Mouse (Mus musculus): ENCODE results near the gene Slc30a9.

The Slc30a9 gene

GRCm38 (mm10) chr5:67312522-67312851, 5.7 kb downstream of the Slc30a9 start:
- DNase-seq (ENCODE audit: low spot score in 2 of 2): no peak

DNA sequence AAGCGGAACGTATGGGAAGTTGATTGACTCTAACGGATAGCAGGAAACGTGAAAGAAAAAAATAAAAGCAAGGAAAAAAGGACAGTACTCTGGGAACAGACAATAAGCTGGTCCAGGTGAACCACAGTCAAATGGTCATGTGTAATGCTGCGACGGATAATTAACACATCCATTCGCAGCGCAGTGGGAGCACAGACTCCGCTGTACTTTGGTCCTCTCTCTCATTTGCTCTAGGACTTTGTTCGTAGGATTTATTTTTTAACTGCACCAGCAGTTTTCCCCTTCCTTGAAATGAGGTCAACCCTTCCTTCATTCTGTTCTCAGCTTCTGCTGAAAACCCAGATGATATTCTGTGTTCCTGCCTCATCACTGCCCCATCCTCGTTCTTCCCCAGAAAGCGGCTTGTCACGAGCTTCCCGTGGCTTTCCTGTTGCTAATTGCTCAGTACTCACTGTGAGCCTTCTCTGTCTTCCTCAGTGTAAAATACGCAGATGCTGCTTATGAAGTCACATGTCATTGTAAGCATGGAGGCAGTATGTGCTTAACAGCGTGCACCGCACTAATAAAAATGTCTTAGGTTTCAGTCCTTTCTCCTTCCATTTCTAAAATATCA, 15.0 kb downstream of the Slc30a9 start:
- no peak for DNase-seq (ENCODE audit: low spot score in 2 of 2)

DNA sequence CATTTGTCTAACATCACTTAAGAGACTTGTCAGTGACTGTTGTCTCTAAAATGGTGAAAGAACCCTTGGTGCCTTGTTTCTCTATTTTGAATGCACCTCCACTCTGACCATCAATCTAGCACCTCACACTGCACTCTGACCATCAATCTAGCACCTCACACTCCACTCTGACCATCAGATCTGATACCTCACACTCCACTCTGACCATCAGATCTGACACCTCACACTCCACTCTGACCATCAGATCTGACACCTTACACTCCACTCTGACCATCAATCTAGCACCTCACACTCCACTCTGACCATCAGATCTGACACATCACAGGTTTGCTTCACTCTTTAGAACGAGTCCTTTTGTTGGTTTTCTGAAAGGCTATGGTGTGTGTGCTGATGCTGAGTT, 17.3 kb downstream of the Slc30a9 start:
- no peak for DNase-seq (ENCODE audit: low spot score in 2 of 2)

DNA sequence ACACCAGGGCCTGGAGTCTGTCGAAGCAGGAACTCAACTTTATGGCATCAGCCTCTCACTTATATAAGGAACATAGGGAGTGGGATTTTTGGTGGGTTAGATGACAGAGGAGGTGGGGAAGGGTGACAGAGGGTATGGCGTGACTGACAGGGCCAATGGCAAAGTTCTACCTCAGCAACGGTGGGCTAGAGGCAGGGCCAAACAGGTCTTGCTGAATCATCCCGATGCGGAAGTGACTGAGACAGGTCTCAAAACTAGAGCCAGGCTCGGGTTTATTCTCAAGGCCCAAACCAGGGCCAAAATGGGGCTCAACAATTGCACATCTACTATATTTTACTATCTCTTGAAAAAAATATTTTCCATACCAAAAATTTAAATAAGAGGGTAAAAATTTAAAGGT, 34.1 kb downstream of the Slc30a9 start:
- DNase-seq (ENCODE audit: low spot score in 2 of 2): no peak

DNA sequence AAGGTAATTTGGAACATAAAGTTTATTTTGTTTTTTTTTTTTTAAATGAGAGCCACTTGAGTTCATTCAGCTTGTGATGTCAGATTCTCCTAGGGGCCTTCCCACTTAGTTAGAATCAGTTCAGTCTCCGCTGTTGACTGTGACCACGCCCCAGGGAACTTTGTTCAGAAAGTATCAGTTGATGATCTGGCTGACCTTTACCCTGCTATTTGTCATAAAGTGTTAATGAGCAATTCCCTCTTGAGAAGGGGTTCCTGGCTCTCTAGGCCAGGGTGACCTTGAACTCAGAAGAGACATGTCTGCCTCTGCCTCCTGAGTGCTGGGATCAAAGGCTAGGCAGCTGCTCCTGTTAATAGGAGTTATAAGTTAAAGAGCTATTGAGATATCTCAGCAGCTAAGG, 40.3 kb downstream of the Slc30a9 start:
- no peak for DNase-seq (ENCODE audit: low spot score in 2 of 2)

GRCm38 (mm10) chr5:67348949-67349348, 42.2 kb downstream of the Slc30a9 start:
- DNase-seq (ENCODE audit: low spot score in 2 of 2): peak; percentile 26 to 52

- no peak for DNase-seq (ENCODE audit: low spot score in 2 of 2)
Observed at GRCm38 (mm10) chr5:67362316-67362715, 55.6 kb downstream of the Slc30a9 start.

- DNase-seq (ENCODE audit: low spot score in 2 of 2): no peak
Observed at GRCm38 (mm10) chr5:67362931-67363330, 56.2 kb downstream of the Slc30a9 start.

DNA sequence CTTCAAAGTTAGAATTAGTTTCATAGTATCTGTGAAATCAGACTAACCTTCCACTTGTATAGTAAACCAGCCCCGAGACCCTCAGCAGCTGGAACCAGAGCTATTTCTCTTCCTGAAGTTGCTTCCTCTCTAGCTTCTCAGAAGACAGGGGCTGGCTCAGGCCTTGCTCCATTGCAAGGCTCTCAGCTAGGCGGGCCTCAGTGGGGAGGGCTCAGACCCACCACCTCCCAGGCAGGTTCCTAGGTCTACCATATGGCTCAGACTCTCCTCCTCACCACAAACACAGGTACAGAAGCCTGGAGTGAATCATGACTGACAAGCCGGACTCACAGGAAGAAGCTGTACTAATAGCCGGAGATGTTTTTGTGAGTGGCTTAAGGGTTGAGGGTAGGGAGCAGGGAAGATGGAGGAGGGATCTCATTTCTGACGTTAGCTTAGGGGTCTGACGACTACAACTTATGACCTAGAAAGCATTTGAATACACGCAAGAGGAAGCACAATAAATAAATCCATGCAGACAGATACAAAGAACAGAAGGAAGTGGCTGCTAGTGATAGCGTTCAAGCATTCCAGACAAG, 70.4 kb downstream of the Slc30a9 start:
- no peak for DNase-seq (ENCODE audit: low spot score in 2 of 2)

GRCm38 (mm10) chr5:67381690-67382089, 74.9 kb downstream of the Slc30a9 start:
- no peak for DNase-seq (ENCODE audit: low spot score in 2 of 2)

GRCm38 (mm10) chr5:67382556-67382955, 75.8 kb downstream of the Slc30a9 start:
- no peak for DNase-seq (ENCODE audit: low spot score in 2 of 2)

GRCm38 (mm10) chr5:67393951-67394350, 87.2 kb downstream of the Slc30a9 start:
- no peak for DNase-seq (ENCODE audit: low spot score in 2 of 2)

DNA sequence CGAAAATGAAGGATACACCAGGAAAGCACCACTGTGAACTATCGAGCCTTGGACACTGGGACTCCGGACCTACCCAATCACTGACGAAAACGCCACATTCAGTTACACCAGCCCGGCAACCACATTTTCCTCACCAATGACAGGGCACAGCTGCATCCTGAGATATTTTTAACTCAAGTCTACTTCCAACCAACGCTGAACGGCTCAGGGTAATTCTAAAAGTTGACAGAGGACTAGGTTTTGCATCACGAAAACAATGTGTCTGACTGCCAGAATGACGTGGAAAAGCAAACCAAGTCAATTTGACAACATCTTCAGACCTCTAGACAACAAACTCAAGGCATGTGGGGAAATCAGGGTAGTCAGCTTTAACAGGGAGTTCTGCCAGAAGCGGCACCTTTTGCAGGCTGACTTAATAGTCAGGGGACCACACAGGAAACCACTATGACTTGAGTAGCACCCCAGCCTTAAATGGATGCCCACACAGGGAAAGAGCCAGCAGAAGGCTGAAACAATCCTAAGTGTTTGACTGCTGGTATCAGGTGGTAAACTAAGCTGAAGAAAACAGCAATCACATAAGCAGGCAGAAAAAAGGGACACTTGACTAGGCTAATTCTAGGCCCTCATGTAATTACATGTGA, 88.6 kb downstream of the Slc30a9 start:
- DNase-seq (ENCODE audit: low spot score in 2 of 2): no peak

DNA sequence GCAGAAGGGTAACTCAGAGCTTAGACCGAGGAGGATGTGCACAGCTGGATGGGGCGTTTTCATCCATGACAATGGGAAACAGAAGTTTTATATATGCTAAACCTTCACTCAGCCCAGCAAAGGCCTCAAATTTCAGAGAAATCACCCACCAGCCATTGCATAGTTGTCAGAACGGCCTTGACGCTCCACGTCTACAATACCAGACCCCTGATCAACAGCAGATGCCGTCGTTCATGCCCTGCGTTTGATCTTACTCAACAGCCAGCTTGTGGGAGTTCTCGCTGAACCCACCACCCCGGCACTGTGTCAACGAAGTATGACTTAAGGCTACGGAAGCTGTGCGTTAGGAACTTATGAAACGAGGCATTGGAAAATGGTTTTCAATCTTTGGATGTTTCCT, 90.4 kb downstream of the Slc30a9 start:
- no peak for DNase-seq (ENCODE audit: low spot score in 2 of 2)

DNA sequence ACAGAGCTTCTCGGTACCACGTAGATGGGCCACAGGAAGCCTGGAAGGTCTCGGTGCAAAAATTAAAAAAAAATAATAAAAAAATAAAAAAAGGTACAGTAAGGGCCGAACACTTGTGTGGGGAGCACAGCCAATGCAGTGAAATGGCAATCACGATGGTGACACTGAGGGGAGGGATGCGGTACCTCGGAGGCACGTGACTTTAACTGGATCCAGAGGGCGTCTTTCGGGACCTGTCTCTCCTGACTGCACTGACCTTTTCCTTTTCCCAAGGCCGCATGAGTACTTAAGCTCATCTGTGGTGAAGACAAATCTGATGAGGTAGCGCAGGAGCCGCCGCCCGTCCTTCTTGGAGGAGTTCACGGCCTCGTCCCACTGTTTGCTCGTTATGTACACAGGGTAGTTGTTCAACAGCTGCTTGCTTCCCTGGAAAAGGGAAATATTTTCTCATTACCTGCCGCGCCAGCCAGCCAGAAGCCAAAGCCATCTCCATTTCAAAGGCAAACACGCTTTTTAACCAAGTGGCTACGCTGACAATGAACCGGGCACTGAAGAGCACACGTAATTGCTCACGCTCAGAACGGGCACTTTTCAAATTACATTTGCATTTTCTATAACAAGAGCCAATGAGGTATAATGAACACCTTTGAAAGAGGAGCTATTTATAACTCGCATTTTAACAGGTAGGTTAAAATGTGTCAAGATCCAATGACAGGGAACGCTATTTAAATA, 93.3 kb downstream of the Slc30a9 start:
- DNase-seq (ENCODE audit: low spot score in 2 of 2): no peak

DNA sequence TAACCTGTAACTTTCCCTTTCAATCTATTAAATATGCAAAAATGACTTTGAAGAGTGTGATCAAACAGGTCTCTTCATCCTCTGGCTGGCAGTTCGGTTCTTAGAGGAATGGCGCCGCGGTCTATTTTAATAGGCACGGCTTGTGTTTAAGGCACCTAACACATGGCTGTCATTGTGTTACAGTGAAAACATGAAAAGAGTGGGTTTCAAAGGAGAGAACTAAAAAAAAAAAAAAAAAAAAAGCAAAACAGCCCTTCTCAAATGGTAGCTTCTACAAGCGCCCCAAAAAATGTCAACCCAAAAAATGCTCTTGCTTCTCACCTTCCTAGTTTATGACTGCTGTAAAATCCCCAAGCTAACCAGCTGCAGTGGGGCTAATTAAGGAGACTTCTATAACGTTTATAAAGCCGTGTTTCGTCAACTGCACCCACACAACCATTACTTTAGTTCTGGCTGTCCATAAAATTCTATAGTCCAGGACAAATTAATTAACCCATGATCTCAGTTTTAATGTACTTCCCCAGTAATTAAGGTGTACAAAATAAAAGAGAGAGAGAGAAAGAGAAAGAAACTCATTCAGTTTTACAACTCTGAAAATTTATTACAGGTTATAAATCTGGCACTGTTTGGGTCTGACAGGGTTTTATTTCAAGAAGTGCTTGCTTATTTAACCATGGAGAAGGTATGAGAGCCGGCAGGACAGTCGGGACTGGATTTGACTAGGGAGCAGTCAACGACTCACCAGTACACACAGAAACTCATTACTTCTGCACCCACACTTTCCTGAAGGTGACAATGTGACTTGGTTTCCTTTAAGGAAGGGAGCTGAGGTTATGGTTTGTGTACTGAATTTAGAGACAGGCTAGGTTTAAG, 94.1 kb downstream of the Slc30a9 start:
- DNase-seq (ENCODE audit: low spot score in 2 of 2): no peak

DNA sequence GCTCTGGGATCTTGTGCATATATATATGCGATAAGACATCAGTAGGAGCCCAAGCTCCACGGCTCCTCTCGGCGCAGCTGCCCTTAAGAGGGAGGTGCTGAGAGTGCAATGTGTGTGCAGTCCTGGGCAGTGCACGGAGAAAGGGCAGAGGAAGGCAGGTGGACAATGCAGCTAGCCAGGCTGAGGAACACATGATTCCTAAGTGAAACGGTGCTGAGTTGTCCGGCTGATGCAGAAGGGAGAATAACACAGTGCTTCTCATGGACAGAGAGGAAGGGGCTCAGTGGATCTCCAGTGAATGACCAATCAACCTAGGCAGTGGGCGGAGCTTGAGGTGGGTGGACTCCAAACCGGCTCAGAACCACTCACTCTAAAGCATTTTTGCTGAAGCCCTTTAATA, 94.9 kb downstream of the Slc30a9 start:
- DNase-seq (ENCODE audit: low spot score in 2 of 2): no peak

GRCm38 (mm10) chr5:67404380-67404779, 97.6 kb downstream of the Slc30a9 start:
- DNase-seq (ENCODE audit: low spot score in 2 of 2): no peak

DNA sequence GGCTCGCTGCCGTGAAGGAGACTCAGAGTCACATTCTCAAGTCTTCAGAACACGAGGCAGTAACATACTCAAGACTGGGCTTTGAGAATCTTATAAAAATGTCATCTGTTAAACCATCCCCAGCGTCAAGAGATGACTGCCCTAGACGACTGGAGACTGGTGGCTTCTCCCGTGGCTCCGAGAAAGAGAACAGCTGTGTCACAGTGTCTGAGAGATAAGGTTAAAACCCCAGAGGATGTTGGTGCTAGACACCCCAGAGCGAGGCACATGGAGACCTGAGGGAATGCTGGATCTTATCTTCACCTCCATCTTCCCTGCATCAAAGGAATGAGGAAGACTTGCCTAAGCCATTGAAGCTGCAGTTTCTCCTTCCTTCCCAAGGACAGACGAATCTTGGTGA, 98.2 kb downstream of the Slc30a9 start:
- DNase-seq (ENCODE audit: low spot score in 2 of 2): no peak
